Mouse (Mus musculus): ENCODE data around the gene Shpk. TPM values are rescaled to one million over a fixed set of nuclear protein-coding genes. Genes with fewer than 3 reads are reported as not detected.

Shpk gene
- polyA plus RNA-seq, 1 experiment from 2014 or later: 1.8 TPM

DNA sequence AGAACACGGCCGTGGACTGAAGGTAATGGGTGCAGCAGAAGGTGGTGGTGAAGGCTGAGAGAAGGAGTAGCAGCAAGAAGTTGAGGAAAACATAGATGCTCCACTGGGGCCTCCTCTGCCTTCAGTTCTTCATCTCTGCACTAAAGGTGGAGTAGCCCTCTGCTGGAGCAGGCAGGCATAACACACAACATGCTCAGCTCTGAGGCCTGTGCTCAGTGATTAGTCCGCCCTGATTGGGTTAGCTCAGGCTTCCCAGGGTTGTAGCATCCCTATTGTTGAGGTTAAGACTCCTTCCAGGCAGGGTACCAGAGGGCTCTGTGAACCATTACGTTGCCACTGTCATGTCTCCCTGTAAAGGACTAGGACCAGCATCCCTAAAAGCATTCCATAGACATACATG is 30.0 kb upstream of the Shpk start:
- H3K9me3 ChIP-seq (ENCODE audit: control insufficient read depth, low read depth, low read length): no peaks in the 10 kb centered on the region
- no peak overlapping the region for H3K27ac ChIP-seq (ENCODE audit: low read length)
- peaks cover 12% of the 10 kb centered on the region; the same call in 1 of the 2 replicates for H3K36me3 ChIP-seq (ENCODE audit: control insufficient read depth, insufficient read depth, low read length)
- H3K27me3 ChIP-seq (ENCODE audit: control insufficient read depth, insufficient read depth, low read length): no peaks in the 10 kb centered on the region
- WGBS: 44% methylated on average over 4 of the region's 4 CpGs
- no peak for ATAC-seq (ENCODE audit: insufficient number of reproducible peaks, insufficient read depth, low FRiP score, low read depth)
- no peak overlapping the region for H3K4me3 ChIP-seq (ENCODE audit: low read depth, low read length)
- H3K4me1 ChIP-seq (ENCODE audit: control insufficient read depth, insufficient read depth, low read length): peaks cover 13% of the 10 kb centered on the region; the same call in 1 of the 2 replicates
- no peak overlapping the region for H3K9ac ChIP-seq (replicated peaks; ENCODE audit: low read depth, low read length)
- no peak overlapping the region for H3K4me2 ChIP-seq (replicated peaks; ENCODE audit: low read depth, low read length)

DNA sequence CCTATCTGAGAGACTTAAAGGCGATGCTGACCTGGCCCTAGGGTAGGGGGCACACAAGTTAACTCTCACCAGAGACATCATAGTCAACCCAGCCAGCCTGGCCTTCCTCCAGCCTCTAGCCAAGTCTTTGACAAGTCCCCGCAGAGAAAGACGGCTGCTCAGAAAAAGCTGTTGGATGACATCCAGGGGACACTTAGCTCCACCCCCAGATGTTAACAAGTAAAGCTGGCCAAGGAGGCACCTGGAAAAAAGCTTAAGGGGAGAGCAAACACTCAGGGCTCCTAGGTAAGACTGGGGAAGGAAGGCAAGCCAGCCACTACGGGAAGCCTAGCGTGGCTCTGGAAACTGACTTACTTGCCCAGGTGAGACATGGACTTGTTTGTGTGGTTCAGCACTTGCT is 27.1 kb upstream of the Shpk start:
- Histone ChIP-seq H3K9me3 (ENCODE audit: control insufficient read depth, low read depth, low read length) (no peaks in the 10 kb centered on the region), H3K27ac (ENCODE audit: low read length) (no peak overlapping the region), H3K9ac (replicated peaks; ENCODE audit: low read depth, low read length) (no peak overlapping the region), H3K4me1 (ENCODE audit: control insufficient read depth, insufficient read depth, low read length) (peaks cover 15% of the 10 kb centered on the region; the same call in 1 of the 2 replicates), H3K4me3 (ENCODE audit: low read depth, low read length) (no peak overlapping the region), H3K4me2 (replicated peaks; ENCODE audit: low read depth, low read length) (no peak overlapping the region), H3K36me3 (ENCODE audit: control insufficient read depth, insufficient read depth, low read length) (peaks cover 15% of the 10 kb centered on the region; the same call in 1 of the 2 replicates), H3K27me3 (ENCODE audit: control insufficient read depth, insufficient read depth, low read length) (no peaks in the 10 kb centered on the region)
- ATAC-seq (ENCODE audit: insufficient number of reproducible peaks, insufficient read depth, low FRiP score, low read depth): no peak
- 34% methylated on average over 5 of the region's 5 CpGs for WGBS

DNA sequence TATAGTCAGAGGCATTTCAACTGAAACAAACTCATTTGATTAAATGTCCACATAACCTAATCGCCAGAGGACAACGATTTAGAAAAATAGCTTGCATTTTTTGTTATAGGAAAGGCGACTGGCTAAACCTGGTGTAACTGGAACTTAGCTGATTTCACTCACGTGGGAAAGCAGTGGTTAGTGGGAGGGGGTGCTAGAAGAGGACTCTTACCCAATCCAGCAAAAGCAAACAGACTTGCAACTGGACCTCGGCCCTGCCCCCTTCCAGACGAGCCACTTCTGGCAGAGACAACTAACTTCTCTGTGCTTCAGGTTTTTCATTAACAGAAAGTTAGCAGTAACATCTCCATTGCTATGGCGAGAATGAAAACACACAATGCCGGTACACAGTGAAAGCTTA is 23.6 kb upstream of the Shpk start:
- Histone ChIP-seq H3K9ac (replicated peaks; ENCODE audit: low read depth, low read length) (peak overlapping the region; percentile 82; the same call in 1 of the 2 replicates), H3K4me1 (ENCODE audit: control insufficient read depth, insufficient read depth, low read length) (peaks cover 25% of the 10 kb centered on the region; the same call in 1 of the 2 replicates), H3K9me3 (ENCODE audit: control insufficient read depth, low read depth, low read length) (no peaks in the 10 kb centered on the region), H3K4me2 (replicated peaks; ENCODE audit: low read depth, low read length) (peak overlapping the region; percentile 75), H3K27me3 (ENCODE audit: control insufficient read depth, insufficient read depth, low read length) (no peaks in the 10 kb centered on the region), H3K36me3 (ENCODE audit: control insufficient read depth, insufficient read depth, low read length) (peaks cover 25% of the 10 kb centered on the region; the same call in 1 of the 2 replicates), H3K4me3 (ENCODE audit: low read depth, low read length) (peak overlapping the region; percentile 99), H3K27ac (ENCODE audit: low read length) (no peak overlapping the region)
- no peak for ATAC-seq (ENCODE audit: insufficient number of reproducible peaks, insufficient read depth, low FRiP score, low read depth)
- WGBS: 33% methylated on average over 8 of the region's 8 CpGs

DNA sequence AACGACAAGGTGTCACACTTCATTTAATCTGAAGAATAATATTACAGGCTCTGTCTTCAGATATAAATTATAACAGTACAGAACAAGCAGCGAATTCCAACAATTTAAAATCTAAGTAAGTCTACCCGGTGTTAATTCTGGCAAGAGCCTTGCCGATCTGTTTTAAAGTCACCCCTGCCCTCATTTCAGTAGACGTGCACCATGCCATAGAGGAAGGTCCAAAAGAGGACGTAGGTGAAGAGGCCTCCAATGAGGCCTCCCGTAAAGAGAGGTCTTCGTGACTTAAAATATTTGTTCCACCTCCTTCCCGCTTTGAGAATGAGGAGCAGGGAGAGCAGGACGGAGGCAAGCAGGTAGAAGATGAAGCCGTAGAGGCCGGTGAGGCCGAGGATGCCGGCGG is 23.1 kb upstream of the Shpk start:
- H3K27me3 ChIP-seq (ENCODE audit: control insufficient read depth, insufficient read depth, low read length): no peaks in the 10 kb centered on the region
- peak overlapping the region; percentile 82 for H3K9ac ChIP-seq (replicated peaks; ENCODE audit: low read depth, low read length)
- H3K27ac ChIP-seq (ENCODE audit: low read length): peak overlapping the region; percentile 82
- 1% methylated on average over 15 of the region's 15 CpGs for WGBS
- peaks cover 25% of the 10 kb centered on the region; the same call in 1 of the 2 replicates for H3K4me1 ChIP-seq (ENCODE audit: control insufficient read depth, insufficient read depth, low read length)
- no peaks in the 10 kb centered on the region for H3K9me3 ChIP-seq (ENCODE audit: control insufficient read depth, low read depth, low read length)
- no peak for ATAC-seq (ENCODE audit: insufficient number of reproducible peaks, insufficient read depth, low FRiP score, low read depth)
- peak overlapping the region; percentile 75 for H3K4me2 ChIP-seq (replicated peaks; ENCODE audit: low read depth, low read length)
- H3K4me3 ChIP-seq (ENCODE audit: low read depth, low read length): peak overlapping the region; percentile 99
- peaks cover 25% of the 10 kb centered on the region; the same call in 1 of the 2 replicates for H3K36me3 ChIP-seq (ENCODE audit: control insufficient read depth, insufficient read depth, low read length)

DNA sequence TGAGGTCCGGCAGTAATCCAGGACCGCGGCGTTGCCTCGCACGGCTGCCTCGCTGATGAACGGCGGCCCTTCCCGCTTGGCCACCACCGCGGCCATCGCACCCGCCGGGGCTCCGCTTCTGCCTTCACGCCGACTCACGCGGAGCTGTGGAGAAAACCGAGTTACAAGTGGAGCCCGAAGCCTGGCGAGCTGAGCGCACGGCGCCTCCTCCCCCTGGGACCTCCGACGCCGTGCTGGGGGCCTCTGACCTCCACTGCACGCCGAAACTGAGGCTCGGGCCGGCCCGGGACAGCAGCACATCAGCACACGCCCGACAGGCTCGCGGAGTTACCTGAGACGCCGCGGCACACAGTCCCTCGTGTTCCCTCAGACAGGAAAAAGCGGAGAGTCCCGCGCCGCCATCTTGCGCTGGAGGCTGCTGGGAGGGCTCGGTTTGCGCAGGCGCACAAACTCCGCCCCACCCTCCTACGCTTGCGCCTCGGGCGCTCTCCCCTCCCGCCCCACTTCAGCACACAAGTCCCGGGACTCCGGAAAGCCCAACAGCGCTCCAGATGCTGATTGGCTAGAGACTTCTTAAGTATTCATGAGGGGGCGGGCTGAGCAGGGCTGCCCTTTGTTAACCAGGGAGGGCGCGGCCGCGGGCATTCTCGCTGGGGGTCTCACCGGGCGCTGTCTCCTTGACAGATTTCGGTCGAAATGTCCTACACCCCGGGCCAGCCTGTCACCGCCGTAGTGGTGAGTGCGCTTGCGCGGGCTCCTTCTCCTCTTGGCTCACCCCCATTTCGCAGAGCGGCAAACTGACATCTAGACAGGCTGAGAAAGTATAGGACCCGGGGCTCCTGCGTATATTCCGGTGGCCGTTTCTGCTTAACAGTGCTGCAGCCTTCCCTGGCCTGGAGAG is 22.4 kb upstream of the Shpk start, which contains the start of the genes Emc6 and Tax1bp3:
Gene Emc6 (minus strand): TSS at position 430 of the 901 bp plus-strand sequence.
Gene Tax1bp3 (plus strand): TSS at position 476 of the 901 bp plus-strand sequence.
- Histone ChIP-seq H3K4me2 (replicated peaks; ENCODE audit: low read depth, low read length) (peak within 1 kb of the TSS; percentile 75), H3K9me3 (ENCODE audit: control insufficient read depth, low read depth, low read length) (no peaks in the 10 kb centered on the region), H3K27me3 (ENCODE audit: control insufficient read depth, insufficient read depth, low read length) (no peaks in the 10 kb centered on the region), H3K9ac (replicated peaks; ENCODE audit: low read depth, low read length) (peak within 1 kb of the TSS; percentile 92), H3K4me1 (ENCODE audit: control insufficient read depth, insufficient read depth, low read length) (peaks cover 24% of the 10 kb centered on the region; the same call in 1 of the 2 replicates), H3K36me3 (ENCODE audit: control insufficient read depth, insufficient read depth, low read length) (peaks cover 23% of the 10 kb centered on the region; the same call in 1 of the 2 replicates), H3K4me3 (ENCODE audit: low read depth, low read length) (peak within 1 kb of the TSS; percentile 99), H3K27ac (ENCODE audit: low read length) (peak within 1 kb of the TSS; percentile 98)
- peak; percentile 97 for ATAC-seq (ENCODE audit: insufficient number of reproducible peaks, insufficient read depth, low FRiP score, low read depth)
- WGBS: under 1% methylated on average over 80 of the region's 81 CpGs

DNA sequence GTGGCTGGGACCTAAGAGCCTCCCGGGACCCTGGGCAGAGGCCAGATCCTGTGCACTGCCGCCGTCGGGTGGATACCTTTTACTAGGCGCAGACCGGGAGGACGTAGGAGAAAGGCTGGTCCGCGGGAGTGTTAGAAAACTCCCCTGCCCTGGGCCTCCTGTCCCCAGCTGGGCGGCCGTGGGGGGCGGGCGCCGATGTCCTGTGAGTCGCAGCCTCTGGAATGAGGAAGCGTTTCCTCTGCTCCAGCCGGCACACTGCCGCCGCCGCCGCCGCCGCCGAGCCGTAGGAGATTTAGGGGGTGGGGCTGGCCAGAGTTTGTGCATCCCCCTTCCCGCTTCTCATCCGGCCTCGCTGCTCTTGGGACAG is 21.8 kb upstream of the Shpk start:
- Histone ChIP-seq H3K27ac (ENCODE audit: low read length) (peak overlapping the region; percentile 98), H3K4me2 (replicated peaks; ENCODE audit: low read depth, low read length) (peak overlapping the region; percentile 72), H3K9me3 (ENCODE audit: control insufficient read depth, low read depth, low read length) (no peaks in the 10 kb centered on the region), H3K27me3 (ENCODE audit: control insufficient read depth, insufficient read depth, low read length) (no peaks in the 10 kb centered on the region), H3K4me3 (ENCODE audit: low read depth, low read length) (peak overlapping the region; percentile 99), H3K9ac (replicated peaks; ENCODE audit: low read depth, low read length) (peak overlapping the region; percentile 92), H3K4me1 (ENCODE audit: control insufficient read depth, insufficient read depth, low read length) (peaks cover 18% of the 10 kb centered on the region; the same call in 1 of the 2 replicates), H3K36me3 (ENCODE audit: control insufficient read depth, insufficient read depth, low read length) (peaks cover 27% of the 10 kb centered on the region)
- ATAC-seq (ENCODE audit: insufficient number of reproducible peaks, insufficient read depth, low FRiP score, low read depth): peak; percentile 86
- WGBS: 0% methylated on average over 18 of the region's 28 CpGs

DNA sequence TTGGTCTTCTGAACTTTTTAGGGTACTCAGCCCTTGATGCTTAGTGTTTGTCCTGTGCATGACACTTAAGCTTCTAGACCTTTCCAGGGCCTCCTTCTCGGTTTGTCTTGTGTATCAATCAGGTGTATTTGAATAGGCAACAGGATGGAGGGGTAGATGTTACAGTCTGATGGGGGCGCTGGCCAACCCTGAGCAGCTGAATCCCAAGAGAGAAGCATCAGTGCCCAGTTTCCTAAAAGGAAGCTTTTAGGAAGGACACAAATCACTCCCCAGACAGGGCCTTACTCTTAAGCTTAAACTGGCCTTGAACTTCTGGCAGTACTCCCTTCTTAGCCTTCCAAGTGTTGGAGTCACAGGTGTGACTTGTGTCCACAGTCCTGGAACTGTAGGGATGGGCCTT is 21.4 kb upstream of the Shpk start:
- no peak for ATAC-seq (ENCODE audit: insufficient number of reproducible peaks, insufficient read depth, low FRiP score, low read depth)
- Histone ChIP-seq H3K27ac (ENCODE audit: low read length) (peak overlapping the region; percentile 98), H3K9me3 (ENCODE audit: control insufficient read depth, low read depth, low read length) (no peaks in the 10 kb centered on the region), H3K27me3 (ENCODE audit: control insufficient read depth, insufficient read depth, low read length) (no peaks in the 10 kb centered on the region), H3K4me3 (ENCODE audit: low read depth, low read length) (peak overlapping the region; percentile 99), H3K4me1 (ENCODE audit: control insufficient read depth, insufficient read depth, low read length) (peaks cover 18% of the 10 kb centered on the region; the same call in 1 of the 2 replicates), H3K36me3 (ENCODE audit: control insufficient read depth, insufficient read depth, low read length) (peaks cover 27% of the 10 kb centered on the region), H3K9ac (replicated peaks; ENCODE audit: low read depth, low read length) (peak overlapping the region; percentile 92), H3K4me2 (replicated peaks; ENCODE audit: low read depth, low read length) (peak overlapping the region; percentile 72)
- 0% methylated on average over 2 of the region's 2 CpGs for WGBS

DNA sequence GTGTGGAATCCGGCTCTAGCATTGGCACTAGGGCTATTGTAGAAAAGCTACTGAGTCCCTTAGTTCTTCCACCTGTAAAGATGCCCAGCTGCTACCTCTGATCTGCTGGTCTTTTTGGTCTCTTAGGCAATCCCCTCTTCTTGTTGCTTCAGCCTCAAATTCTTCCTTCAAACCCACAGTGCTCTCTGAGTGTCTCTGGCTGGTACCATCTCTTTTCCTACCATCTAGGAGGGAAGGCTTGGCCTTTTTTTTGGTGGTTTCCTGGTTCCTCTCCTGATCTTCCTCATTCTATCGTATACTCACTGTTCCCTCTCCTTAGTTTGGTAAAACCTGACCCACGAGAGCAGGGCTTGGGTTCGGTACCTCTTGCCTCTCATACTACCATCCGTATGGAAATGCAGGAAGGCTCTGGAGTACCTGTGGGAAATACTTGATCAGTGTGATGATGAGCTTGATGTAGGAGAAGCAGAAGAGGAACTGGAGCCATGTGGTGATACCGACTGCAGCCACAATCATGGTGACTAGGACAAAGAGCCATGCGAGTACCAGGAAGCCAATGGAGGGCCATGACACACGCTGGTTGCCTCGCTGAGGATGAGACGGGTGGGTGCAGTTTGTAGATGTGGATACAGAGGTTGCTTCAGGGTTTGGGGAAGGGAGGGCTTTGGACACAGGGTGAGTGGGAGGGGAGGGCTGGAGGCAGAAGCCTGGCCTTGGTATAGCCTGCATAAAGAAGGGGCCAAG is 13.2 kb upstream of the Shpk start:
- ATAC-seq (ENCODE audit: insufficient number of reproducible peaks, insufficient read depth, low FRiP score, low read depth): no peak
- H3K36me3 ChIP-seq (ENCODE audit: control insufficient read depth, insufficient read depth, low read length): peaks cover 25% of the 10 kb centered on the region
- no peaks in the 10 kb centered on the region for H3K9me3 ChIP-seq (ENCODE audit: control insufficient read depth, low read depth, low read length)
- no peaks in the 10 kb centered on the region for H3K4me1 ChIP-seq (ENCODE audit: control insufficient read depth, insufficient read depth, low read length)
- H3K4me3 ChIP-seq (ENCODE audit: low read depth, low read length): no peak overlapping the region
- no peaks in the 10 kb centered on the region for H3K27me3 ChIP-seq (ENCODE audit: control insufficient read depth, insufficient read depth, low read length)
- no peak overlapping the region for H3K27ac ChIP-seq (ENCODE audit: low read length)
- H3K9ac ChIP-seq (replicated peaks; ENCODE audit: low read depth, low read length): no peak overlapping the region
- H3K4me2 ChIP-seq (replicated peaks; ENCODE audit: low read depth, low read length): no peak overlapping the region
- 89% methylated on average over 10 of the region's 10 CpGs for WGBS

Measured in stomach, embryonic 14.5 days (tissue).